Mouse (Mus musculus): ENCODE results near the gene Eif4a2.
A peak's percentile ranks its signal among the peaks of the same experiment; 100 is the strongest.

- peak; percentile 50; the same call in 1 of the 2 replicates for TF ChIP-seq CTCF (IDR thresholded peaks at IDR 0.05; ENCODE audit: borderline replicate concordance, extremely low read depth, insufficient read depth, insufficient read length)
- peak; percentile 78; the same call in 1 of the 2 replicates for TF ChIP-seq POLR2A (IDR thresholded peaks at IDR 0.05; ENCODE audit: borderline replicate concordance, extremely low read depth, insufficient read depth, insufficient read length, poor library complexity, severe bottlenecking)
These were observed 20.6 kb downstream of the Eif4a2 start, which contains the start of gene Rfc4 for GRCm38 (mm10) chr16:23127673-23128375.
